Mouse (Mus musculus) testis, postnatal 10 days (tissue): ENCODE measurements around the gene Serpine3.
"Not testable (repeated sequence)": the region's sequence is repeated elsewhere in the genome, so short reads cannot be mapped to it uniquely, and the experiment has no call there.

Experiments
- DNase-seq: peaks from one replicate; pipeline ENCODE4 v3.0.0; 2021; ENCODE audit warnings: low spot score

The Serpine3 gene

DNA sequence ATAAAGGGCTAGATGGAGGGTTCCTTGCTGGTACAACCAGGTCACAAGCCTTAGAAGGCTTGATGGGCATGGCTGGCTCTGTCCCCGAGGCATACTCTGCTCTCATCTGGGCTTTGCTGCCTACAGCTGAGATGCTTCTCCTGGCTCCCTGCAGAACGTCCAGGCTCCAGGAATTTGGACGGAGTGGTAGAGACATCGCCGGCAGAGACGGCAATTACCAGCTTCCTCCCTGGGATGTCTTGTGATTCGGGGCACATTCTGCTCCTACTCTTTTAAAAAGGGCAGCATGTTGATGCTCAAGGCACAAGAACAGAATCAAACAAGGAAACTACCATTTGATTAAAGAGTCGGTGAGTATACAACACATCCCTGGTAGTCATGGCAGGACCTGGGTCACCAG lies at the start of gene Serpine3:
Serpine3 (plus strand) TSS at position 301 of the 400 bp plus-strand sequence.
- DNase-seq: no peak

DNA sequence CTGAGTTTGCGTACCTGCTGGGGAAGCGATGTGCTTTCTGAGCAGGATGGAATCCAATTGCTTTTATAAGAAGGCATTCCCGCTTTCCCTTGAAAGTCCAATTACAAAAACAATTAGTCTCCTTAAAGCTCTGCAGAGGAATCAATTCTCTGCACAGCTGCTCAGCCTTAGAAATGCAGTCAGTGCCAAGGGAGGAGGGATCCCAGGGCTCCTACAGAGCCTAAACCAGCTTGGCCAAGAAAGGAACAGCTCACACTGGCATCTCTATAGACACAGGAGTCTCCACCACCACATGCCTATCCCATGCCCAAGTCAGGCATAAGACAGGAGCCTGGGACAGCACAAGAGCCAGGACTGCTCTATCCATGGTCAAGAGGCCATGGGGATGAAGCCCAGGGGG lies 41.1 kb upstream of the Serpine3 start:
- DNase-seq: no peak

DNA sequence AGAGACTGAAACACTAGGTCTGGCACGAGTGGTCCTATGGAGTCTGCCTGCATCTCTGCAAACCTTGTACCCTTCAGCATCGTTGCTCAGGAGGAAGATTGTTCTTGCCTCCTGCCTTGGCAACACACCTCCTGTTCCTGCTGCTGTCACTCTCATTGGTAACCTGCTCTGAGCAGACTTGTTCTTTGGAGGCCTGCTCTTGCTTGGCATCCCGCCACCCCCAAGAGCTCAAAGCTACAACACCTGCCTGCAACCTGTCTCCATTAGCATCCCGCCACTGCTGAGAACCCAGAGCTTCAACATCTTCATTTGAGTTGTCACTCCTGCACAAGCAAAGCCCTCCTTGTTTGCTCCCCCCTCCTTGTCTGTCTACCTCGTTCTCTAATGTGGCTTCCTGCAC lies 35.5 kb upstream of the Serpine3 start:
- DNase-seq: no peak

DNA sequence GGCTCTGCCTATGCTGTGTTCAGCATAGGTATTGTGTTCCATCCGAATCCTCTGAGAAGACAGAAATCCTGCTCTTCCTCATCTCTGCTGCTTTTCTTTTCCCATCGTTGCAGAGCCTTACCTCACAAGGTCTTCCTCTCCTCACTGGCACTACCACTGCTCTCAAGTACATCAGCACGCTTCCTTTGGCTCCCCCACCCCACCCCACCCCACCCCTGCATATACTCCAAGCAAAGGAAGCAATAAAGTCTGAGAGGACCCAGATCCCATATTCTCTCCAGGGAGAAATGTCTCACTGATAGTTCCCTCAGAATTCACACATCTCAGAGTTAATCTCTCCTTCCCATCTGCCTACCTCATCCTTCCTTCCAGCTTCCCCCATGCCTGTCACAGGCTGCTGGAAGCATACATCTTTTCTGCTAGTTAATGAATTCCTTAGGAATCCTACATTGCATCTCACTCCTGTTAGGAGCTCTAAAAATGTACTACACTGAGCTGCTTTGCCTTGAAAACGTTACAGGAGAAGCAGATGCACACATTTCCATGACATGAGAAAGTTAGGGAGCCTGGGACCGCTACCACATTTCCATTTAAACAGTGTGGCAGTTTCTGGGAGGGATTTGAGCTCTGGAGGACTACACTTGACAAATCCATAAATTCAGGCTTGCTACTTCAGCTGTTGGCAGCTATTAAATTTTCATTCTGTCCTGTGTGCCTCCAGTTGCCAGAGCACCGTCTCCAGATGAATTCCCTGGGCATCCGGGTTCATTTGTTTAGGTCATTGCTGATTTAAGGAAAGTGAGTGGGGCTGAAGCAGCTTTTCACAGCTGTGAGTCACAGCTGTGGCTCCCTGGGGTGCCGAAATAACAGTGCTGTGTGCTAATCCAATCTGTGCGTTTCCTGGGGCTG lies 25.8 kb upstream of the Serpine3 start:
- DNase-seq: no peak

DNA sequence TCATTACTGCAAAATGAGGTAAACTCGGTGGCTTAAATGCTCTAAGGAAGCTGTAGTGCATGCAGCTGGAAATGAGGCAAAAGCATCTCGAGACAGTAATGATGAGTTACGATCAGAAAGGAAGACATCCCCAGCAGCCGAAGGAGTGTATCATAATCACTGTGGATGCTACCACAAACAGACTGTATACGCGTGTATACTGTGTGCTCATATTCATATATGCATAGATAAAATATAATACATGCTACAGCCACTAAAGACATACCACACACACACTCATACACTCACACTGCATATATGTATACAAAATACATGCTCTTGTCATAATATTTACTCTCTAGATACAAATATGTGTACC lies 25.1 kb upstream of the Serpine3 start:
- no peak for DNase-seq

DNA sequence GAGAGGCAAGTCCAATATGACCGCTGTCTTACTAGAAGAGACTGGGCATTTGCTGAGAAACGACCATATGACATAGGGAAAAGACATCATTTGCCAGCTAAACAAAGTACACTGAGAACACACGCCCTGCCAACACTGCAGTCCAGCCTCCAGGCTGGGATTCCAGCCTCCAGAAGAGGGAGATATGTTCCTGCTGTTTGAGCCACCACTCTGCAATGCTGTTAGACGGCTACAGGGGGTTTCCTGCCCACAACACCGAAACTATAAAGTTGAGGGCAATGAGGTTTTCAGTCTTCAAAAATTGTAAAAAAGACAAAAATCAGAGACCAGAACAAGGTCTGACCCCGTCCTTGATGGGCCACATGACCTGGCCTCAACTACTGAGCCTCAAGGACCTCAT lies 24.4 kb upstream of the Serpine3 start:
- DNase-seq: no peak

DNA sequence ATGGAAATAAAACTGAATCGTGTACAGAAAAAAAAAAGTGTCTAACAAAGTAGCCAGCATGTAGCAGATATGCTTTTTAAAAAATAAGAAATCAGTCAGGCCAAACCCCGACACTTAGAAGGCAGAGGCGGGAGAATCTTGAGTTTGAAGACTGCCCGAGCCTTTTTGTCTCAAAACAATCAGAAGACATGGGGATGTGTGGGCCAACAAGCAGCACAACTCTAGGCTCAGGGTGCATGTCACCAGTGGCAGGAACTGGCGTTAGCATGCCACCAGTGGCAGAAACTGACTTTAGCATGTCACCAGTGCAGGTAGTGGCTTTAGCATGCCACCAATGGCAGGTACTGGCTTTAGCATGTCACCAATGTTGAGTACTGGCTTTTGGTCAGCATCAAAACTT lies 23.9 kb upstream of the Serpine3 start:
- no peak for DNase-seq

DNA sequence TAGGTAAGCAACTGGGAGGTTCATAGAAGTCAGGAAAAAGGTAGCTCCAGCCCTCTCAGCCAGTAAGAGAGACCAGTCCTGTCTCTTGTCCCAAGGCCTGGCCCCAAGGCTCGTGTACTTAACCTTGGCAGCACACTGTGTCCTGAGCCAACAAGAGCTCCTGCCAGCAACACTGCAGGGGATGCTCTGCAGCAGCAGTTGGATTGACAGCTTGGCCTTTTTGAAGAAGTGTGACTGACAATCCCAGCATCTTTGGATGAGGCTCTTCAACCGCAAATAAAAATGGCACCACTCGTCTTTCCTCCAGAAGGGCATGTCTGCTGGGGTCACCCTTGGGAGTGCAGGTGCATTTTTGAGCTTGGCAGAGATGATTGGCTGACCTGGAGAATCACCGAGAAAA lies 23.1 kb upstream of the Serpine3 start:
- no peak for DNase-seq

DNA sequence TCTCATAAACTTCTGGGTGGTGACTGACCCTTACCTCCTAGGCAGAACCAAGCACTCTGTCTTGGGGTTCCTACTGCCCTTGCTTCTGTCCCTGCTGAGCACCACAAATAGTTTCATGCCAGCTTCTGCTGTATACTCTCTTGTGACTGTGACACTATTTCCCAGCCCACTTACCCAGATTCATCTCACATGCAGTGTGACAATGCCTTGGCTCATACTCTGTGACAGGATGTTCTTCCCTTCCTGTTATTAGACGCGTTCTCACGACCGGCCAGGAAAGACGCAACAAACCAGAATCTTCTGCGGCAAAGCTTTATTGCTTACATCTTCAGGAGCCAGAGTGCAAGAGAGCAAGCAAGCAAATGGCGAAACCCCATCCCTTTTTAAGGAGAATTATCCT lies 21.1 kb upstream of the Serpine3 start:
- not testable (repeated sequence) for DNase-seq

DNA sequence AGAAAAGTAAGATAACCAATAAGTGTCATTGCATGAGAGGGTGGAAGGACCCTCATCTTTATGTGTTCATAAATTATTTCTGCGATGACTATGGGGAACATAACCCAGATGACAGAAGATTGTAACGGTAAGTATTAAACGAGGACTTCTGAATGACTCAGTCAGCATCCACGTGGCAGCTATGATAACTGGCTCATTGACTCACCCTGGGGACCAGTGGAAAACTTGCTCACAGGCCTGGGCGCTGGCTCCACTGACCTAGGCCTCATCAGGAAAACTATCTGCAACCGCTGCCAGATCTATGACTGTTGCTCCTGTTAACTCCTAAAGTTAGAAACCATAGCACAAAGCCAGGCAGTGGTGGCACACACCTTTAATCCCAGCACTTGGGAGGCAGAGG lies 15.1 kb upstream of the Serpine3 start:
- no peak for DNase-seq

DNA sequence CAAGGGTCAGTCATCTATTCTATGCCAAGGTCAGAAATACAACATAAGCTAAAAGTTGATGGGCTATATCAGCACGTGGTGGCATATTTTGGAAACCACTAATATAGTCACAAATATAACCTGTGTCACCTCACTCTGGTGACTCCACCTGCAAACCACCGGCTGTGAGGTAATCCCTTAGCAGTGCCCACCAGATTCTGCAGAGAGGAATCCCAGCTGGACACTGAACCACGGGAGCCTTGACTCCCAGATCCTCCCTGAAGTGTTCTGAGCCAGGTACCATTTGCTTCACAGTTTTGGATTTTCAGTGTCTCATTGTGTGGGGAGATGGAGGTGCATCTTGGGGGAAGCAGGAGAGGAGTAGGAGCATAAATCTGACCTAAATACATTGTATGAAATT lies 13.1 kb upstream of the Serpine3 start:
- no peak for DNase-seq

DNA sequence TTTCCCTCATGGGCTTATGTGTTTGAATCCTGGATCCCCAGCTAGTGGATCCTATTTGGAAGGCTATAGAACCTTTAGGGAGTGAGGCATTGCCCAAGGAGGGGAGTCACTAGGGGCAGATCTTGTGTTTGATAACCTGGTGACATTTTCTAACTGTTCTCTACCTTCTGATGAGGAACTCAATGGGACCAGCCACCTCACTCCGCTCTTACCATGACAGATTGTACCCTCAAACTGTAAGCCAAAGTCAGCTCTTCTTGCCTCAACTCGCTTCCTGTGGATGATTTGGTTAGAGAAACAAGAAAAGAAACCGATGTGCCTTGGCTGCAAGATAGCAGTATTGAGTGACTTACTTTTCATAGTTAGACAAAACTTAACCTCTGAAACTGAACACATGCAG lies 11.7 kb upstream of the Serpine3 start:
- no peak for DNase-seq

DNA sequence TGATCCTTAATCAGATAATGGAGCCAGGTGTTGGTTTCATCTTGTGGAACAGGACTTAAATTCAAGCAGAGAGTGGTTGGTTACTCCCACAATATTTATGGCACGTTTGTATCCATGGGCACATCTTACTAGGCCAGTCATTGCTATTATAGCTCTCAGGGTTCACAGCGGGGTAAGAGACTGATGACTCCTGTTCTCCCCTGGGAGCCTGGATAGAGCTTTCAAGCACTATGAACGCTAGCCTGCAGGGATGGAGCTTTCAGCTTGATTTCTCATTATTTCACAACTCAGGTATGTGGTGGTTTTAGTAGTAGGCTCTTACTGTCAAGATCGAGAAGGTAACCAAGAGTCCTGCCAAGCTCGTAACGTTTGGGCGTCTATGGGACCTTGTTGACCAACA lies 7.5 kb upstream of the Serpine3 start:
- no peak for DNase-seq

DNA sequence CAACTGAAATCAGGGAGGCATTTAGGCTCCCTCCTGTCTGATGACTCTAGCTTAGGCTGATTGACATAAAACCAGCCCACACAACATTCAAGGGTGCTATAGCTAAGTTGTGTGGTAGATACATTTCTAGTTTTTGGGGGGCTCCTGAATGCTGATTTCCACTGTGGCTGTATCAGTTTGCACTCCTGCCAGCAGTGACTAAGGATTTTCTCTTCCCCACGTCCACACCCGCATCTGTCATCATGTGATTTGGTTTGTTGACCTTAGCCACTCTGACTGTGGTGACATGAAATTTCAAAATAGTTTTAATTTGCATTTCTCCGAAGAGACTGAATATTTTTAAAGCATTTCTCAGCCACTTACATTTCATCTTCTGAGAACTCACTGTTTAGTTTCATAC lies 6.0 kb upstream of the Serpine3 start:
- DNase-seq: no peak

DNA sequence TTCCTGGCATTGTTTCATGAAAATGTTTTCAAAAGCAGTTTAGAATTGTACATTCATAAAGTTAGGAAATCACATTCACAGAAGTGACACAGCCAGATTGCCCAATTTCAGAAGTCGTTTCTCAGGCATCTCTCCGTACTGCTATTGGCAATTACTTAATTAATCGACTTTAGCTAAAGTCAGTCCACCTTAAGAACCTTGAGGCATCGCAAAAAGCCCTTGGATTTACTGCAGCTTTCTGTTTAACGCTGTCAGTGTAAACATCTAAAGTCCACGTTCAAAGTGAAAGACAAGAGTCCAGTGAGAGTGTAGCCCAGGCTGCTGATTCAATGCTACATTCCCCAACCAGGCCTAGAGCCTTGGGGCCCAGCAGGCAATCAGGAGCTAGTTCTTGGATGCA lies 1.1 kb upstream of the Serpine3 start:
- DNase-seq: no peak

DNA sequence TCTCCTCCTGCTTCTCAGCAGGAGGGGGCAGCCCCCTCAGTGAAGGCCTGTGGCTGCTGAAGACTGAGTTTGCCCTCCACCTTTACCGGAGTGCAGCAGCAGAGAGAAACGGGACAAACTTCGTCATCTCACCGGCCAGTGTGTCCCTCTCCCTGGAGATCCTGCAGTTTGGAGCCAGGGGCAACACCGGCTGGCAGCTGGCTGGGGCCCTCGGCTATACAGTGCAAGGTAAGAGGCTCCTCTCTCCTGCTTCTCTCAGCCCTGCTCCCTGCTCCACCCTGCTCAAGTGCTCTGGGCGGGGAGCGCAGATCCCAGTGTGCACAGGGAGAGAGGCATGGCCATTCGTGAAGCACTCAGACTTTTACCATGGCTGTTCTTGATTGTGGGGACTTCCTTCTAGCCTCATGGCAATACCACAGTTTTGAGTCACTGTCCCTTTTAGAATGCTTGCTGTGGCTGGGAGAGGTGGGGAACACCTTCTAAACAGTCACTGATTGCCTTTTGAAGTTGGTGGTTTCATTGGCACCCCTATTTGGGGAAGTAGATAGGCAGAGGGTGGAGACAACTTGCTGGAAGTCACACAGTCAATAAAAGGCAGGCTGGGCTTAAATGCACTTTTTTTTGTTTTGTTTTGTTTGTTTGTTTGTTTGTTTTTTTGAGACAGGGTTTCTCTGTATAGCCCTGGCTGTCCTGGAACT lies 1.7 kb downstream of the Serpine3 start:
- DNase-seq: no peak

DNA sequence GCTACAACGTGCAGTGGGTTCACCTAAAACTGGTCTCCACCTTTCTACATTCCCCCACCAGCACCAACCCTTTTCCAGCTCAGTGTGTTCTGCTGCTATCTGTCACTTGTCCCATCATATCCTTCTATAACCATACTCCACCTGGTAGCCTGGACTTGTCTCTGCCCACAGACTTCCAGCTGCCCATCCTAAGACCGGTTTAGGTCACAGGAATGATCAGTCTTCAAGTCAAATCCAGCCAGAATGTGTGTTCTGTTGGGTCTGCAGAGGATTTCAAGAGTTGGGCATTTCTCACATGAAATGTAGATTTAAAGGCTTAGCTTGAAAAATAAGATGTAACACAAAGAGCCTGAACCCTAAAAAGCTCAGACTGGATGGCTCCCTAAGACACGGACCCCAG lies 10.2 kb downstream of the Serpine3 start:
- DNase-seq: no peak

DNA sequence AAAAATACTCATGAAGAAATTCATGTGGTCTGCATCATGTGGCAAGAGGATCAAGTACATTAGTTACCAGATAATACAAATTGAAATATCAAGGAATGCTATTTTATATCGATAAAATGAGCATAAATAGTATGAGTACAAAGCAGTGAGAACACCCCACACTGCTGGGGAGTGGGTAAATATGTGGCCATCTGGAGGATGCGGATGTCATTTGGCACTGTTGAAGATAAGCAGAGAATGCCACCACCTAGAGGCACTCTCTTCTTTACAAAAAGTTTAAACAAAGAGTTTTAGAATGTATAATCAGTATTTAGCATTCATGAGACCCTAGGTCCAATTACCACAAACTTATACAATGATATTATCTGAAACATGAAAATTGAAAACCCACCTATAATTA lies 54.7 kb downstream of the Serpine3 start:
- DNase-seq: no peak

DNA sequence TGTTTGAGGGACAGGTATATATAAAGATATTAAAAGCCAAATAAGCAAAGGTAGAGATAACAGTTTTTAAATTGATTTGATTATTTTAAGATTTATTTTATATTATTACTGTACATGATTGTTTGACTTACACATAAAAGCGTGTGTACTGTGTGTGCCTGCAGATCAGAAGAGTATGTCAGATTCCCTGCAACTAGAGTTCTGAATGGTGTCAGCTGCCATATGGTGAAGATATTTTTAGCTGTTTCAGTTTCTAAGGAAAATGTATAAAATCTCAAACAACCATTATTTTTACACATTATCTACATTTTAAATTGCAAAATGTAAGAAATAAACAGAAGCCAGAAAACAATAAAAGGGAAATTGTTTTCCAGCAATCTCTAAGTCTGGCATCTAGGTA lies 58.2 kb downstream of the Serpine3 start:
- DNase-seq: no peak

DNA sequence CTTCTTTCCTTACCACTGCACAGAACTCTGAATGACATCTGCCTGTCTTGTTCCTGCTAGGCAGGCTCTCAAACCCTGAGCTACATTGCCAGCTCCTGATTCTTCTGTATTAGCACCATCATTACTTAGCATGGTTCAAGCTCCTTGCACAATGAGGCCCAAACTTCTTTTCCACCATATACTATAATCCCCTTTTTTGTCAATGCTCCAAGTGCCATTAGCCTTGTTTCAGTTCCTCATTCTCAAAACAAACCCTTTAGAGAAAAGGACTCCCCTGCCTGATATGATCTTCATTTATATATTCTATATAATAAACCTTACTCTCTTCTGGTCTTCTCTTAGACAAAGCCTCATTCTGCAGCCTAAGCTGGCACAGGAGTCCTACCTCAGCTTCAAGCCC lies 61.1 kb downstream of the Serpine3 start:
- DNase-seq: no peak

DNA sequence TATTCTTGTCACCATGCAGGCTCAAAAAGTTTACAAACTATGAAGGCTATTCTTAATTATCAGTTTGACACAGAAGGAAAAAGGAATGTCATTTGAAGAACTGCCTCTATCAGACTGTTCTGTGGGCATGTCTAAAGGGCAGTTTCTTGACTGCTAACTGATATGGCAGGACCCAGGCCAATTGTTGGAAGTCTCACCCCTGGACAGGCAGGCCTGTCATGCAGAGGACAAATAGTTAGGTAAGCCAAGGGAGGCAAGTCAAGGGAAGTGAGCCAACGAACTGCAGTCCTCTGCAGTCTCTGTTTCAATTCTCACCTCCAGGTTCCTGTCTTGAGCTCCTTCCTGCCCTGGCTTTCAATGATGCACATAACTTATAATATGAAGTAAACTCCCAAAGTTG lies 68.4 kb downstream of the Serpine3 start:
- DNase-seq: no peak

DNA sequence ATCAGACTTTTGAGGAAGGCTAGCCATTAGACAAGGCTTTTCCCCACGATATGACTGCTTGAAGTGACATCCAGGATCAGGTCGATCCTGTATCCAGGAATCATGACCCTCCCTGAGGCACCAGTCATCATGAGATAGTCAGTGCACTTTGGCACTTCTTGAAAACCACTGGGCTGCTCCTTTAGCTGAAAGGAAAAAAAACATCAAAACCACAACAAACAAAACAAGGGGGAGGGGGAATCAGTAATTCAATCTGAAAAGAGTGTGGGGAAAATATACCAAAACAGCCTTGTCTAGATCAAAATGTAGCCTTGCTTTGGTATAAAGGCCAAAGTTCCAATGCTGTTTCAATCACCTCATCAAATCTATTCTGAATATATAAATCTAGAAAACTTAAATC lies 70.2 kb downstream of the Serpine3 start:
- DNase-seq: no peak

DNA sequence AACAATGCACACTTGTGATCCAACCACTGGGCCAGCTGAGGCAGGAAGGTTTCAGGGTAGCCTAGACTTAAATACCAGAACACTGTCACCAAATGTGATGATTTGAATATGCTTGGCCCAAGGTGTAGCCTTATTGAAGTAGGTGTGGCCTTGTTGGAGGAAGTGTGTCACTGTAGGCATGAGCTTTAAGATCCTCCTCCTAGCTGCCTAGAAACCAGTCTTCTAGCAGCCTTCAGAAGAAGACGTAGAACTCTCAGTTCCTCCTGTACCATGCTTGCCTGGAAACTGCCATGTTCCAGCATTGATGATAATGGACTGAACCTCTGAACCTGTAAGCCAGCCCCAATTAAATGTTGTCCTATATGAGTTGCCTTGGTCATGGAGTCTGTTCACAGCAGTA lies 72.2 kb downstream of the Serpine3 start:
- DNase-seq: no peak
